Mouse (Mus musculus): ENCODE data around the gene AI413582. TPM values are rescaled to one million over a fixed set of nuclear protein-coding genes. Genes with fewer than 3 reads are reported as not detected.
A peak's percentile ranks its signal among the peaks of the same experiment; 100 is the strongest.

AI413582 gene
- total and polyA plus RNA-seq, 3 experiments, result 14.6 to 43.6 (median 30.2) TPM

- peaks cover 51% of the 10 kb centered on the region for H3K79me2 ChIP-seq (replicated peaks; ENCODE audit: control insufficient read depth, extremely low read depth, insufficient read depth, poor library complexity, severe bottlenecking)
- H3K4me1 ChIP-seq (ENCODE audit: control insufficient read depth in 1 of 2, insufficient read depth in 2 of 2), result peaks cover 15 to 42% of the 10 kb centered on the region in 2 experiments
- peak overlapping the region; percentile 99 for H3K9ac ChIP-seq (ENCODE audit: insufficient read depth, low read depth)
- H3K4me2 ChIP-seq (ENCODE audit: insufficient read depth, low read depth, poor library complexity, severe bottlenecking), result peak overlapping the region; percentile 53
- H3K27me3 ChIP-seq (replicated peaks), result peaks cover 9% of the 10 kb centered on the region
- H3K4me3 ChIP-seq (replicated peaks in 1 of 3; ENCODE audit: low read depth in 2 of 3, low read length in 2 of 3, poor library complexity in 1 of 3), result peak overlapping the region; percentile 65 to 89 (median 78)
- in situ Hi-C loops (cut with MboI; ENCODE audit: low pct_ligation_motif_present, low pct_unique_long_range_greater_than_20kb, low sequenced_read_pairs), result no loop called here
- DNase-seq (ENCODE audit: extremely low read depth), result no peak
- peaks cover 8 to 22% of the 10 kb centered on the region in 2 experiments for H3K36me3 ChIP-seq (replicated peaks in 1 of 2; ENCODE audit: control insufficient read depth in 1 of 2, insufficient read depth in 1 of 2, low read length in 1 of 2)
- dilution Hi-C loops (cut with MboI; ENCODE audit: extremely low pct_ligation_motif_present, extremely low pct_unique_long_range_greater_than_20kb, low sequenced_read_pairs), result no loop called here
- peaks cover 8% of the 10 kb centered on the region for H3K9me3 ChIP-seq (replicated peaks; ENCODE audit: low read length)
- peak overlapping the region; percentile 41 for H3K27ac ChIP-seq (ENCODE audit: insufficient read depth, low read depth)
- TF ChIP-seq MXI1 (IDR thresholded peaks at IDR 0.05; ENCODE audit: low read depth, low read length), result peak; percentile 39; the same call in 1 of the 2 replicates
- TF ChIP-seq CHD1 (IDR thresholded peaks at IDR 0.05; ENCODE audit: low read depth, low read length), result peak; percentile 74
- 0 out of 2 replicates have a peak, but pooled peaks have one; percentile 25 for TF ChIP-seq SIN3A (IDR thresholded peaks at IDR 0.05; ENCODE audit: low read length)
- TF ChIP-seq CTCF (conservative IDR thresholded peaks at IDR 0.05 in 1 of 2, IDR thresholded peaks at IDR 0.05 in 1 of 2; ENCODE audit: low read depth in 2 of 2, low read length in 2 of 2), result no peak
- TF ChIP-seq NELFE (IDR thresholded peaks at IDR 0.05; ENCODE audit: low read depth, low read length), result 0 out of 2 replicates have a peak, but pooled peaks have one; percentile 3
These were observed 7.5 kb downstream of the AI413582 start for GRCm38 (mm10) chr17:27557927-27558661.

DNA sequence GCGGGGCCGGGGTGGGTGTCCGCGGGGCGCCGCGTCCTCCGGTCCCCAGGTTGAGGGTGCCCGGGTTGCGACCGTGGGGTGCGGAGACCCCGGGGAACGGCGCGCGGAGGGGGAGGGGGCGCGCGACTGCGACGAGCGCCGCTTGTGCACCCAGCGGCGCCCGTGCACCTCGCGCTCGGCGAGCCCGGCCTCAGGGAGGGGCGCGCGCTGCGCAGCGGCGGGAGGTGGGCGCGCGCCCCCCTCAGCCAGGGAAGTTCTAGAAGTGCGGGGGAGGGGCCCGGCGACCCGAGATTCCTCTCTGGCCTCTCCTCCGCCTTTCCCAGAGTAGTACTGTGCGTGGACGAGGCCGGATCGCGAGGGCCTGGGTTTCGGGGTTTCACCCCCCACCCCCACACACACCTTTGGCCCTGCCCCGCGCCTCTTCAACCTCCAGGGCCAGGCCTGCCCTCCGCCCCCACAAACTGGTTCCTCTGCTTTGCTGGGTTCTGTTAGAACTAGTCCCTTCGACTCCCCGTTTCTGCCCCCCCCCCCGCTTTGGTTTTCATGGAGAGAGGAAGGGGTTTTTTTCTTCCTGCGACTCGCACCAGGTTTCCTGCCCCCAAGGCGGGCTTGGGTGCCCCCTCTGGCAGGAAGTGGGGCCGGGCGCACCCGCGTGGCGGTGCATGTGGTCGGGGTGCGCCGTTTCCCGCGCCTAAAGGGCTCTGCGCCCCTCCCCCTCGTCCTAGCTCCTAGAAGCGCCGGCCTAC, 8.2 kb downstream of the AI413582 start:
- dilution Hi-C loops (cut with MboI; ENCODE audit: extremely low pct_ligation_motif_present, extremely low pct_unique_long_range_greater_than_20kb, low sequenced_read_pairs) (no loop called here), in situ Hi-C loops (cut with MboI; ENCODE audit: low pct_ligation_motif_present, low pct_unique_long_range_greater_than_20kb, low sequenced_read_pairs) (no loop called here)
- DNase-seq (ENCODE audit: extremely low read depth), result peak; percentile 85
- H3K27ac ChIP-seq (ENCODE audit: insufficient read depth, low read depth), result peak overlapping the region; percentile 94
- peaks cover 21 to 46% of the 10 kb centered on the region in 2 experiments for H3K4me1 ChIP-seq (ENCODE audit: control insufficient read depth in 1 of 2, insufficient read depth in 2 of 2)
- H3K79me2 ChIP-seq (replicated peaks; ENCODE audit: control insufficient read depth, extremely low read depth, insufficient read depth, poor library complexity, severe bottlenecking), result peaks cover 51% of the 10 kb centered on the region
- H3K27me3 ChIP-seq (replicated peaks), result peaks cover 13% of the 10 kb centered on the region
- peak overlapping the region; percentile 99 for H3K9ac ChIP-seq (ENCODE audit: insufficient read depth, low read depth)
- peaks cover 8% of the 10 kb centered on the region for H3K9me3 ChIP-seq (replicated peaks; ENCODE audit: low read length)
- peak overlapping the region; percentile 65 to 89 (median 78) for H3K4me3 ChIP-seq (replicated peaks in 1 of 3; ENCODE audit: low read depth in 2 of 3, low read length in 2 of 3, poor library complexity in 1 of 3)
- H3K4me2 ChIP-seq (ENCODE audit: insufficient read depth, low read depth, poor library complexity, severe bottlenecking), result peak overlapping the region; percentile 53
- peaks cover 8 to 22% of the 10 kb centered on the region in 2 experiments for H3K36me3 ChIP-seq (replicated peaks in 1 of 2; ENCODE audit: control insufficient read depth in 1 of 2, insufficient read depth in 1 of 2, low read length in 1 of 2)
- TF ChIP-seq POLR2AphosphoS2 (IDR thresholded peaks at IDR 0.05; ENCODE audit: low read depth, low read length), result no peak
- no peak for TF ChIP-seq ZKSCAN1 (IDR thresholded peaks at IDR 0.05; ENCODE audit: borderline replicate concordance, low read depth, low read length)
- 0 out of 2 replicates have a peak, but pooled peaks have one; percentile 32 for TF ChIP-seq KAT2A (IDR thresholded peaks at IDR 0.05; ENCODE audit: insufficient replicate concordance, low read length)
- 0 out of 2 replicates have a peak, but pooled peaks have one; percentile 47 for TF ChIP-seq MAZ (IDR thresholded peaks at IDR 0.05; ENCODE audit: low read depth, low read length)
- TF ChIP-seq UBTF (IDR thresholded peaks at IDR 0.05; ENCODE audit: low read depth, low read length), result peak; percentile 56; the same call in 1 of the 2 replicates
- no peak for TF ChIP-seq PAX5 (IDR thresholded peaks at IDR 0.05; ENCODE audit: low read length)
- TF ChIP-seq JUN (IDR thresholded peaks at IDR 0.05; ENCODE audit: insufficient read depth, low read depth, low read length), result no peak
- no peak for TF ChIP-seq GABPA (IDR thresholded peaks at IDR 0.05; ENCODE audit: insufficient replicate concordance, low read depth, low read length)
- no peak for TF ChIP-seq ZNF384 (IDR thresholded peaks at IDR 0.05; ENCODE audit: low read depth, low read length)
- TF ChIP-seq POLR2A (IDR thresholded peaks at IDR 0.05; ENCODE audit: low read depth, low read length), result peak; percentile 42; the same call in 1 of the 2 replicates
- no peak for TF ChIP-seq ZMIZ1 (IDR thresholded peaks at IDR 0.05; ENCODE audit: low read depth, low read length)
- TF ChIP-seq MXI1 (IDR thresholded peaks at IDR 0.05; ENCODE audit: low read depth, low read length), result peak; percentile 93
- TF ChIP-seq ELF1 (IDR thresholded peaks at IDR 0.05; ENCODE audit: low read depth, low read length), result peak; percentile 63; the same call in 1 of the 2 replicates
- no peak; the same call in 1 of the 2 replicates for TF ChIP-seq SIN3A (IDR thresholded peaks at IDR 0.05; ENCODE audit: low read length)
- peak in 1 of 2 experiments; percentile 36; a peak in 2 of 4 replicates for TF ChIP-seq CTCF (conservative IDR thresholded peaks at IDR 0.05 in 1 of 2, IDR thresholded peaks at IDR 0.05 in 1 of 2; ENCODE audit: low read depth in 2 of 2, low read length in 2 of 2)
- TF ChIP-seq ETS1 (conservative IDR thresholded peaks at IDR 0.05; ENCODE audit: low read depth, low read length), result no peak
- TF ChIP-seq ZC3H11A (IDR thresholded peaks at IDR 0.05; ENCODE audit: low read depth, low read length), result no peak
- TF ChIP-seq RCOR1 (conservative IDR thresholded peaks at IDR 0.05; ENCODE audit: low read depth, low read length), result no peak
- no peak for TF ChIP-seq NELFE (IDR thresholded peaks at IDR 0.05; ENCODE audit: low read depth, low read length)
- TF ChIP-seq TCF12 (IDR thresholded peaks at IDR 0.05; ENCODE audit: low read depth, low read length), result no peak
- no peak for TF ChIP-seq EP300 (IDR thresholded peaks at IDR 0.05; ENCODE audit: low read length)
- TF ChIP-seq CHD1 (IDR thresholded peaks at IDR 0.05; ENCODE audit: low read depth, low read length), result no peak
- 0 out of 2 replicates have a peak, but pooled peaks have one; percentile 6 for TF ChIP-seq IRF4 (IDR thresholded peaks at IDR 0.05; ENCODE audit: low read depth, low read length)
- TF ChIP-seq USF1 (IDR thresholded peaks at IDR 0.05; ENCODE audit: low read depth, low read length), result no peak
- peak; percentile 97 for TF ChIP-seq MAX (IDR thresholded peaks at IDR 0.05; ENCODE audit: low read length)
- TF ChIP-seq JUND (conservative IDR thresholded peaks at IDR 0.05; ENCODE audit: low read depth, low read length), result no peak
- no peak for TF ChIP-seq USF2 (conservative IDR thresholded peaks at IDR 0.05; ENCODE audit: low read depth, low read length)
- TF ChIP-seq TBP (conservative IDR thresholded peaks at IDR 0.05; ENCODE audit: low read depth, low read length), result no peak
